Mouse (Mus musculus) cerebellum, postnatal 14 days (tissue): ENCODE measurements around the gene Gpalpp1.

Experiments
- DNase-seq, 2 experiments: peaks; one replicate each; pipeline ENCODE4 v3.0.0; 2021; ENCODE audit warnings: mixed read lengths in 2 of 2

Gene Gpalpp1

GRCm38 (mm10) chr14:76110396-76111221 lies at the start of gene Gpalpp1, which contains the start of gene Nufip1:
Gene Gpalpp1 (minus strand): TSS chr14:76110760.
Gene Nufip1 (plus strand): TSS chr14:76110891.
- peak; percentile 88 to 91 for DNase-seq

- DNase-seq = no peak
Observed at GRCm38 (mm10) chr14:76158192-76158785, 47.7 kb upstream of the Gpalpp1 start.

GRCm38 (mm10) chr14:76153828-76154227 lies 43.3 kb upstream of the Gpalpp1 start:
- DNase-seq = no peak

- DNase-seq = peak in 1 of 2 experiments; percentile 15
Observed at GRCm38 (mm10) chr14:76153003-76153675, 42.6 kb upstream of the Gpalpp1 start.

- DNase-seq = peak; percentile 97 to 98
Observed at GRCm38 (mm10) chr14:76152162-76153002, 41.8 kb upstream of the Gpalpp1 start.

GRCm38 (mm10) chr14:76151820-76152161 lies 41.2 kb upstream of the Gpalpp1 start:
- no peak for DNase-seq

GRCm38 (mm10) chr14:76151011-76151410 lies 40.5 kb upstream of the Gpalpp1 start:
- peak; percentile 15 to 21 for DNase-seq

GRCm38 (mm10) chr14:76150499-76150898 lies 39.9 kb upstream of the Gpalpp1 start:
- DNase-seq = no peak

- peak; percentile 46 to 63 for DNase-seq
Observed at GRCm38 (mm10) chr14:76149531-76150179, 39.1 kb upstream of the Gpalpp1 start.

- no peak for DNase-seq
Observed at GRCm38 (mm10) chr14:76148294-76148693, 37.7 kb upstream of the Gpalpp1 start.

- DNase-seq = no peak
Observed at GRCm38 (mm10) chr14:76147061-76147460, 36.5 kb upstream of the Gpalpp1 start.

- DNase-seq = no peak
Observed at GRCm38 (mm10) chr14:76145868-76146267, 35.3 kb upstream of the Gpalpp1 start.

GRCm38 (mm10) chr14:76145248-76145647 lies 34.7 kb upstream of the Gpalpp1 start:
- DNase-seq = no peak

- DNase-seq = no peak
Observed at GRCm38 (mm10) chr14:76134975-76135374, 24.4 kb upstream of the Gpalpp1 start.

- no peak for DNase-seq
Observed at GRCm38 (mm10) chr14:76128174-76128573, 17.6 kb upstream of the Gpalpp1 start.

GRCm38 (mm10) chr14:76127311-76127710 lies 16.8 kb upstream of the Gpalpp1 start:
- DNase-seq = no peak

GRCm38 (mm10) chr14:76122663-76123058 lies 12.1 kb upstream of the Gpalpp1 start:
- no peak for DNase-seq

- DNase-seq = peak; percentile 63 to 64
Observed at GRCm38 (mm10) chr14:76121901-76122662, 11.5 kb upstream of the Gpalpp1 start.

- no peak for DNase-seq
Observed at GRCm38 (mm10) chr14:76120472-76120871, 9.9 kb upstream of the Gpalpp1 start.

GRCm38 (mm10) chr14:76118963-76119362 lies 8.4 kb upstream of the Gpalpp1 start:
- no peak for DNase-seq

- DNase-seq = no peak
Observed at GRCm38 (mm10) chr14:76115744-76116143, 5.2 kb upstream of the Gpalpp1 start.
